Mouse (Mus musculus): Measurements from ENCODE around the gene Ccdc187. TPM values are rescaled to one million over a fixed set of nuclear protein-coding genes. Genes with fewer than 3 reads are reported as not detected.

Ccdc187 gene
- polyA plus RNA-seq (2015; fragmentation: Nextera tagmentation; extraction: Ambion mirVana): 0.04 TPM in 2 replicates

DNA sequence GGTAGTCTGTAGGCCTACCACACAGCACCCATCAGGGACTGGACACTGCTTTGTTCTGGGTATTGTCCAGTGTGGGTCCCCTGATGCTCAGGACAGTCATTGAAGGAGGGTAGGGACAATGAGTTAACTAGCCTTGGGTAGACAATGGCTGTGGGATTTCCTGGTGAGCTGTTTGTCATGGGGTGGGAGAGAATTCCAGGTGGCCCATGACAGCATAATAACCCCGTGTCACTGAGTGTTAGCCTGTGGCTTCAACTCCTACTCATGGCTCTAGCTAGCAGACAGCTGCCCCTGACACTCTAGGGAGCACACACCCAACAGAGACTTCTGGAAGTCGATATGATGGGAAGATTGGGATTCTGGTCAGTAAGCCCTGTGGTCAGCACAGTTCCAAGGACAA lies at the start of gene Ccdc187:
Gene Ccdc187, minus strand, starts transcription at position 101 of the 400 bp plus-strand sequence.
- no peak for DNase-seq (ENCODE audit: low spot score)

DNA sequence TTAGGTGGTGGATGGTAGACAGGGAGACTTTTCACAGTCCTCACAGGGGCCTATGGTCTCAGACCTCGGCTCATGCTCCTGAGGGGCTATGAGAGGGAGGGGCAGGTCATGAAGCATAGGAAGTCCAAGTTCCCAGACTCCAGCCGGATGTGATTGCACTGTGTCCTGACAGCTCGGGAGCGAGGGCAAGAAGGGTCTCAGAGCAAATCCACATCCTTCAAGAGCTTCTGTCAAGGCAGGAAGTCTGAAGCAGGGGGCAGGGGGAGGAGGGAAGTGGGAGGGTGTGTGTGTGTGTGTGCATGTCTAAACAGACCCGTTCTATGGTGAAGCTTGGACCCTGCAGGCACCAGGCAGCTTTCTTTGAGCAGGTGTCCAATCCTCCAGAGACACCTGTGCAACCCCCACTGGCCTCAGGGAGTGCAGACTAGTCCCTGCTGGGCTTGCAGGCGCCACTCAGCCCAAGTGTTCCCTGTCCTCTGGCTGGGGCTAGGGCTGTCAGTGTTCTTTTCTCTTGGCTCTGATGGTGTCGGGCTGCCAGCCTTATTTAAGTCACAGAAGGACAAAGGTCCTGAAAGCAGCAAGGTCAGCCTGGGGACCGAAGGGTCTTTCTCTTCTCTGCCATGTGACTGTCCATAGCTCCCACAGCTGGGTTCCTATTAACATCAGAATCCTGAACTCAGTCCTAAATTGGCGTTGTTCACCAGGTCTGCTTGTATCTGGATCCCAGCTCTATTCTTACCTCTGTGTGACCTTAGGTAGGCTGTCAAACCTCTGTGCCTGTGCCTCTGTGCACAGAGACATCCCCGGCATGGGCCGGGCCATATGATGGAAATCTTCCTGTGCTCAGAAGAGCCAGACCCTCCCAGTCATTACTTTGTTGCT lies 48.5 kb upstream of the Ccdc187 start:
- peak; percentile 45 for DNase-seq (ENCODE audit: low spot score)

DNA sequence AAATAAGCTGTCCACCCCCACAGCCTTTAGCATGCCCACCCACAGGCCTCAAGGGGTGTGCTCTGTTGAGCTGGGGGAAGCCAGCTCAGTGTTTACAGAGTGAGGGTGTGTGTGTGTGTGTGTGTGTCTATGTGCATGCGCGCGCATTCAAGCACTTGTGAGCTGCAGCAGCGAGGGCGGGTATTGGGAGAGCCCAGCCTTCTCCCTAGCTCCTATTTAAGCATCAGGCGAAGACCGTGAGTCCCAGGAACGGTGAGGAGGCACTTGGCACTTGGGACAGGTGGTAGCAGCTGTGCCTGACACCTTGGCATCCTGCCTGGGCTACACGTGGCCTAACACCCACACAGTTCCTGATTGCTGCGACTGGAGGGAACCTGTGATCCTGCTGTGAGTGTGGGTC lies 47.7 kb upstream of the Ccdc187 start:
- no peak for DNase-seq (ENCODE audit: low spot score)

DNA sequence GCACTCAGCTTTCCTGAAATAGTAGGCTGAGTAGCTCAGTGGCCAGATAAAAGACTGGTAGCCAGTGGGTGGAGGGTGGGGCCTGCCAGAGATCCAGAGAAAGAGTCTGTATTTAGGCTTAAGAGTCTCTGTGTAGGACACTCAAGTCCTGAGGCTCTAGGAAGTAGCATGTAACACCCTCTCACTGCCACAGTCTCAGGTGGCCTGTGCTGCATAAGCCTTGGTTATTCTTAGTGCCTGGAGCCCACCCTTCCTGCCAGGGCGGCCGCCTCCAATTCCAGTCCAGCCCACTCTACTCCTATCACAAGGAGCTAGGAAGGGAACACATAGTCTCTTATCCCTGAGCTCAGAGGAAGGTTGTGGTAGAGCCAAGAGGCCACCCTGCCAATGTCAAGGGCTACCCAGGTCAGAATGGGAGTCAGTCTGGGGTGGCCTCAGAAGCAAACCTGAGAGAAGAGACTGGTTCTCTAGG lies 47.2 kb upstream of the Ccdc187 start:
- DNase-seq (ENCODE audit: low spot score): no peak

DNA sequence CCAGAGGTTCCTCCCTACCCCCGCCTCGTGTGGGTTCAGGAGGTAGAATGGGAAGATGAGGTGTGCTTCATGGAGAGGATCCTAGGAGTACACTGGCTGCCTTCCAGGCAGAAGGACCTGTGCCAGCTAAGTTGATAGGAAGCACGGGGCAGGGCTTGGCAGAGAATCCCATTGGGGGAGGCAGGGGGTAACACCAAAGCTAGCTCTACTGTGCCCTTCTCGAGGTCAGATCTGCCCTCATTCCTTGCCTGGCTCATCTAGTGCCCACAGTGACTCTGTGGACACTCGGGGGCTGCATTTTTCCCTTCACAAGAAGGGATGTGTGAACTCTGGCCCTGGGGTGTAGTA lies 44.8 kb upstream of the Ccdc187 start:
- DNase-seq (ENCODE audit: low spot score): no peak

DNA sequence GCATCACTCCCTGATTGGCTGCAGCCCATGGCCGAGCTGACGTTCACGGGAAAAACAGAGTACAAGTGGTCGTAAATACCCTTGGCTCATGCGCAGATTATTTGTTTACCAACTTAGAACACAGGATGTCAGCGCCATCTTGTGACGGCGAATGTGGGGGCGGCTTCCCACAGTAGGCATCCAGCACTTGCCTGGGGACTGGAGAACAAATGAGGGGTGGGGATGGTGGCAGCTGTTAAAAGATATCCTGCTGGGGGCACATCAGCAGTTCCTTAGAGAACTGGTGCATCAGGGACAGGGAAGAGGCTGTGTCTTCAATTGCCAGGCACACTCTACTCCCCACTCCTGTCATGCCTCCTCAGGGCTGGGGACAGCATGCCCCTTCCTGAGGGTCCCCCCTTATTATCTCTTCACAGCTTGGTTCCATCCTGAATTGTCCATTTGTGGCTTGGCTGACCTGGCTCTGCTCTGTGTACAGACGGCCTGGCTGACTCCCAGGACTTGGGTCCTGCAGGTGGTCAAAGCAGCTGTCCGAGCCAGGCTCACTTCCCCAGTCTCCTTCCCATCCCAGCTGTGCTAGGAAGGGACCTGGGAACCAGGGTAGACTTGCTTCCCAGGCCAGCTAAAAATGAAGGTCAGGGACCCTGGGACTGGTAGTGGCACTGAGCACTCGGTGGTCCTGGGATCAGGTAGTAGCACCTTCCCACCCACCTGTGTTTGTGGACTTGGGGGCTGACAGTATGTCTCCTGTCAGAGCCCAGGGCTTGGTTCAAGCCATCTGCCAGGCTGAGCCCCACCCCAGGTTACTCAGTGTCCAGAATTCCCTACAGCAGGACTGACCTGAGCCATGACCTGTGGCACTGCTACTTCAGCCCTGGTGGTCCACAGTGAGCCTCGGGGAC lies 44.2 kb upstream of the Ccdc187 start:
- no peak for DNase-seq (ENCODE audit: low spot score)

DNA sequence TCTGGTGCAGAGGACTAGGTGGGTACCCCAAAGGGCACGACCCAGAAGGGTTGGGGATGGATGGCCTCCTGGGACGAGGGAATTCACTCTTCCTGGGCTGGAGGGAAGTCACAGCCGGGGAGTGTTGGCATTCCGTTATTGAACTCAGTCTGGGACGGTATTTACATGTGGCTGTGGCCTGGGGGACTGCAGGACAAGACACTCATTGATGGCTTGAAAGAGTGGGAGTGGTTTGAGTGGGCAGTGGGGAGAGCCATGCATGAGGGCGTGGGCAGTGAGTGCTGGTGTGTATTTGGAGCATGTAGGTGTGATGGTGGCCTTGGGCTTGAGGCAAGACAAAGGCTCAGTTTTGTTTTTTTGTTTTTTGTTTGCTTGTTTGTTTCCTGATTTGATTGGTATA lies 36.3 kb upstream of the Ccdc187 start:
- no peak for DNase-seq (ENCODE audit: low spot score)

DNA sequence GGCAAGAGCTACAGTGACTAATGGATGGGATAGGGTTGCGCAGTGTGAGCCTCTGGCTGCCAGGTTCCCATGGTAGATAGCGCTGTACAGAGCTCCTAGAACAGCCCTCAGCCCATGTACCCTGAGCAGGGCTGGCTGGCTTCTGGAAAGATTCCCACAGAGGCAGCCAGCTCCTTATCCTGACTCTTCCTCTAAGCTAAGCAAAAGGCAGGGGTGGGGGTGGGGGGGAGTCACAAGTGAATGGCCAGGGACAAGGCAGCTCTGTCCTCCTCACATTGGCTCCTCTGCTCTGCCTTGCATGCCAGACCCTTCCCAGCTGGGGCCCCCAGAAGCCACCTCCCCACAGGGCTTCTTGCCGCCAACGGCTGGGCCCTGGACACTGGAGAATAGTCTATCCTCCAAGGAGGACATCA lies 35.7 kb upstream of the Ccdc187 start:
- no peak for DNase-seq (ENCODE audit: low spot score)

DNA sequence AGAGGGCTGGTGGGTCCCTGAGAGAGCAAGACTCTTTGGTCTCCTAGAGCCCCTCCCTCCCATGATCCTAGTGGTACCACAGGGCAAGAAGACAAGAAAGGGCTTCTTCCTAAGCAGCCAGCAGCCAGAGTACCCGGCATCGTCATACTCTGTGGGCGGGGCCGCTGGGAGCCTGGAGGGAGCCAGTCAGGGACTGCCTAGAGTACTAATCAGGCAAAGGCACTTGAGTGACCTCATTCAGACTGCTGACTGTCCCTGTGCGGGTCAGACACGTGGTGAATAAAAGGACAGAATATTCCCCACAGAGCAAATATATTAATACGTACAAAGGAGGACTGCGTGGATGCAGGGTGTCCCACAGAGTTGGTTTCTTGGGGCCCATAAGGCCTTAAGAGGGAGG lies 35.0 kb upstream of the Ccdc187 start:
- DNase-seq (ENCODE audit: low spot score): no peak

DNA sequence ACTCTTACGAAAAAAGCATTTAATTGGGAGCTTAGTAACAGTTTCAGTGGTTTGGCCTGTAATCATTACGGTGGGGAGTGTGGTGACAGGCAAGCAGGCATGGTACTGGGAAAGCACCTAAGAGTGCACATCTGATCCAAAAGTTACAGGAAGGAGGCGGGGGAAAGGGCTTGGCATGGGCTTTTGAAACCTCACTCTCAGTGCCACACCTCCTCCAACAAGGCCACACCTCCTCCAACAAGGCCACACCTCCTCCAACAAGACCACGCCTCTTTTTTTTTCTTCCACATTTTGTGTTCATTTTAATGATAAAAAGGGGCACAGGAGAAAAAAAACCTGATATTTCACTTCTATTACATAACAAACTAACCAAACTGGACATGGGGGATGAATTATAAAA lies 33.5 kb upstream of the Ccdc187 start:
- DNase-seq (ENCODE audit: low spot score): no peak

DNA sequence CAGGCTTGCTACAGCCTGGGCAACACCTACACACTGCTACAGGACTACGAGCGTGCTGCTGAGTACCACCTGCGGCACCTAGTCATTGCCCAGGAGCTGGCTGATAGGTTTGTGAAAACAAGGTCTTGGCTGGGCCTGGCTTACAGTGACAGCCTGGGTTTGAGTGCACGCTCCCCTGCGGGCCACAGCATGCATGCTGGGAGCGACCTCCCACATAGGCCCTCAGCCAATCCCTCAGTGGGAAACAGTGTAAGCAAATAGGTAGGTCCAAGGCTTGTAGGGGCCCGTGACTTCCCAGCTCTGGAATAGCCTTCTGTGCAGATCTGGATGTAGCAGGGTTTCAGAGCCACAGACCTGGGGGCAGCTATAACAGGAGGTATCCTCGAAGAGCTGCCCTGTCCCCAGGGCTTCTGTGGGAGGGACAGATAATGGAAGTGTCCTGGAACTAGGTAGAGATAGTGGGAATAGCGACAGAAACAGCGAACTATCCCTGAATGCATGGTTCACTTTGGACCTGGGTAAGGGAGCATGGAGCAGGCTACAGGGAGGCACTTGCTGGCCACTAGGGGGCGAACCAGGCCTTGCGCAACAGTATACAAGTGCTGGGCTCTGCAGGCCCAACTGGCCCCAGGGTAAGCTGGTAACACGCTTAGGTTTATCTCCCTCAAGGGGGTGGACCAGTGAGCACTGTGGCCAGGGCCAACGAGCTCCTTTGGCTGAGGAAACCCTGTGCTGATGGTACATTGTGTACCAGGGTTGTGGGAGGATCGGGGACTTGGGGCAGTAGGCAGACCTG lies 31.2 kb upstream of the Ccdc187 start:
- peak; percentile 75 for DNase-seq (ENCODE audit: low spot score)

DNA sequence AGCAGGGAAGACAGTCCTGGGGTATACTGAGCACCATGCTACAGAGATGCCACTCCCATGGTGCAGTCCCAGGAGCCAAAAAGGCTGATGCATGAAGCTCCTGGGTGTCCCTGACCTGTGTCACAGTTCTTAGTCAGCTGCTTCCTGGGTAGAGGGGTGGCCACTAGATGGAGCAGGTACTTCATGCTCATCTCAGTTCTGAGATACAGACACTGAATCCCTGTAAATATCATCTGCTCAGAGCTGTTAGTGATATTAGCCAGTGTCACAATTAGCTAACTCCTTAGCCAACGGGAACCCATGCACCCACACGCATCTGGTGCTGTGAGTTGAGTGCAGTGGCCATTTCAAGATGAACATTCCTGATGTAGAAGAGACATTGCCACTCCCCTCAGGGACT lies 30.6 kb upstream of the Ccdc187 start:
- DNase-seq (ENCODE audit: low spot score): peak; percentile 48

DNA sequence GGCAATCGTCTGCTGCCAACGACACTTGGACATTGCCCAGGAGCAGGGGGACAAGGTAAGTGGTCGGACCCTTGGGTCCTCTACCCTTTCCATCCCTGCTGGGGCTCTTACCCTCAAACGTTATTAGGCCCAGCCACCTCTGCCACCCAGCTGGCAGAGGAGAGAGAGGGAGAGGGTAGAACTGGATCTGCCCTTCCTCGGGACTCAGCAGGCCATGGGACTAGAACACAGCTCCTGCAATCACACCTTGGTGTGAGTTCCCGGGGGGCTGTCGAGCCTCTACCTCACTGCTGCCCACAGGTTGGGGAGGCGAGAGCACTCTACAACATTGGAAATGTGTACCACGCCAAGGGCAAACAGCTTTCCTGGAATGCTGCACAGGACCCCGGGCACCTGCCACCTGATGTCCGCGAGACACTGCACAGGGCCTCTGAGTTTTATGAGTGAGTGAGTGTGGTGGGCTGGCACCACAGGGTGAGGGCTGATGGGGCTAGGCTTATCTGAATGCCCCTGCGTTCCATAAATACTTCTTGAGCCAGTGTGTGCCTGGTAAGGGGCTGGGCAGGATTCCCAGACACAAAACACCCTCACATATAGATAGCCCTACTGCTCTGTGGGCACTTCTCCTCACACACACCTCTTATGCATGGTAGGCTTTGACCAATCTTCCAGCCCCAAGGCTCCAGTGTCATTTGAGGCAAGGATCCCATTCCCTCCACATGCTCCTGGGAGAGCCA lies 29.4 kb upstream of the Ccdc187 start:
- no peak for DNase-seq (ENCODE audit: low spot score)

DNA sequence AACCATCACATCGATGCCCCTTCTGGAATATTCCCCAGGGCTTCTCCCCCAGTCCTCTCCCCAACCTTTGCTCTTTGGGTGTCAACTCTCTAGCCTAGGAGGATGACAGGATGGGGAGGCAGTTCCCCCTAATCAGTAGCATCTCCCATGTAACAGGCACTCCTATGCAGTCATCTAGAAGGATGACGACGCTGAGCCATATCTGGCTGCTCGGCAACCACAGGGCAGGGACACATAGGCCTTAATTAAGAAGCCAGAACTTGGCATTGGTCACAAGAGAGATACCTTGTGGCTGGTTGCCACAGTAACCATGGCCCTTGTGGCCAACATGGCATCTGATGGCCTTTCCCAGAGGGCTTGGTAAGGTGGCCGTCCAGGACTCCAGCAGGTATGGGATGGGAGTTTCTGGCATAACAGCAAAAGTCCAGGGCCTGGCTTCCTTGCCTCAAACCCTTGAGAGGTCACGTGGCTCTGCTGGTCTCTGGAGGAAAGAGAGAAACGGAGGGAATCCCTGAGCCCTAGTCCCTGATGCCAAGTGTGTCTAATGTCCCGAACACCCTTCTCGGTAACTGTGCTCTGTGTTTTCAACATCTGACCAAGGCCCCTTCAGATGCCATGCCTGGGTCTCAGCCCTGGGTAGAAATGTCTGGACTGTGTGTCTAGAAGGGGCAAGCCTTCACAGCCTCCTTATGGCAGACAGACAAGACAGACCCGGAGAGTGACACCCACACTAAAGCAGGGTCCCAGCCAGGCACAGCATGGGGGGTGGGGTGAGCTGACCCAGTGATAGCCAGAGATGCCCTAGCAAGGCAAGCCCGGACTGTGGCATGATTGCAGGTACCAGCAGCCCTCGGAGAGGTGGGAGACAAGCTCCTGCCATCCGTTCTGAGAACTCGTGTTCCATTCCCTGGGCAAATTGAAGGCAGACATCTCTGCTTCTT lies 26.2 kb upstream of the Ccdc187 start:
- DNase-seq (ENCODE audit: low spot score): no peak

DNA sequence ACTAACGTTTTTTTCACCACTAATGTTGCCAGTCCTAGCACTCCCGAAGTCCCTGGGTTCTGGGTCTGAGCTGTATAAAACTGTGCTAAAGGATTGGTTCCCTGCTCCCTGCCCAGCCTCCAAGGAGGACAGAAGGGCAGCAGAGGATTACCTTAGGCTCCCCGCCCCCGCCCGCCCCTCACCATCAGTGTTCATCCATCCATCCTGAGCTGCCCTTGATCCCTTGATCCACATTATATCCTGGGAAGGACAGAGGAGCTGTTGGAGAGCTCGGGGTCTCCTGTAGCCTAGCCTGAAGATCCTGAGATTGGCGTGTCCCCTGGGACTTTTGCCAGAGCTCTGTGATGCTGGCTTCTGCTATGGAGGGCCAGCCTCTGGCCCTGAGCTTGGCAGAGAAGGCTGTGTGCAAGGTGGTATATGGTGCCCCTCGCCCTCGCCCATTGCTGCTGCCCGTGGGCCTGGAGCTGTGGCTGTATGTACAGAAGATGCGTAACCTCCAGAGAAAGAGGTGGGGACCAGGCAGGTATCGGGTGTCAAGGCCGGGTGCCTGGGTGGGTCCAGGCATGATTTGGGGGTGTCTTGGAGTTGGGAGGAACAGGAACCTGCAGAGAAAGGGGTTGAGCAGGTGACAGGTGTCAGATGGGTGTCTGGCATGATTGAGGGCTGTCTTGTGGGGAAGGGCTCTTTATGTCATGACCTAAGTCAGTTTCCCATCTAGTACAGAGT lies 25.3 kb upstream of the Ccdc187 start:
- DNase-seq (ENCODE audit: low spot score): no peak

DNA sequence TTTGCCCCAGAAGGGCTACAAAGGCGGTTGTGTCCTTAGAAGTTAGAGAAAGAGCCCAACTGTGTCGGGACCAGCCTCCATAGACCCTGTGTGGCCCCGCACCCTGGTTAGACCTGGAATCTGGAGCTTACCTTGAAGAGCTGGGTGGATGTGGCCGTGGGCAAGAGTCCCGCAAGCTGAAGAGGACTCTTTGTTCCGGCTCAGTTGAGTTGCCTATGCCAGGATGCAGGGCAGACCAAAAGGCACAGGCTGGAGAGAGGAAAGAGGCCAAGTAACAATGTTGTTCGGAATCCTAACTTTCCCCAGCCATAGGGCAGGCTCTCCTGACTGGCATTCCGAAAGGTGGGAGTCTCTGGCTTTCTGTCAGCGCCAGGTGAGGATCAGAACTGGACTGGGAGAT lies 24.8 kb upstream of the Ccdc187 start:
- DNase-seq (ENCODE audit: low spot score): no peak

DNA sequence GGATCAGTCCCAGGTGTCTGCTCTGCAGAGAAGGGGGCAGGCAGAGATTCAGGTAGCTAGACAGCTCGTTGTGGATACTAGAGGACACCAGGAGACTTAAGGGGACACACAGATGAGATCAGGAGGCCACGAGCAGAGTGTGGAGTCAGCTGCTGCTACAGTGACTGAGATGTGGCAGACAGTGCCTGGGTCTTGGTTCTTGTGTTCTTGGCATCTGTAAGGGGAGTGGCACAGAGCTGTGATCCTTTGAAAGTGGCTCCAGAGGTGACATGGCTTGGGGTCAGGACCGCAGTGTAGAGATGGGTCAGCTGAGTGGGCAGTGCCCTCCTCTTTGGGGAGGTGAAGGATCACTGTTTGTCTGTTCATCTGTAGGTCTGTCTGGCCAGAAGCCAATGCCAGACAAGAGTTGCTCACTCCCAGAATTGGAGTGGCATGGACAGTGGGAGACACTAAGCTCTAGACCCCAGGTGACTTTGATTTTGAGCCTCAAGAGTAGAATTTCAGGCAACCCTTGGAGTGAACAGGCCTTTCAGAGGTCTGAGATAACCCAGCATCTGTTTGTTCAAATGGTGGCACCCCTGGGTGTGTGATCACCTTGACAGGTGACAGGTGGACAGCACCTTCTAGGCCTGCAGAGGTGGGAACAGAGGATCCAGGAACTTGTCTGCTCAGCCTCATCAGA lies 23.8 kb upstream of the Ccdc187 start:
- DNase-seq (ENCODE audit: low spot score): no peak

DNA sequence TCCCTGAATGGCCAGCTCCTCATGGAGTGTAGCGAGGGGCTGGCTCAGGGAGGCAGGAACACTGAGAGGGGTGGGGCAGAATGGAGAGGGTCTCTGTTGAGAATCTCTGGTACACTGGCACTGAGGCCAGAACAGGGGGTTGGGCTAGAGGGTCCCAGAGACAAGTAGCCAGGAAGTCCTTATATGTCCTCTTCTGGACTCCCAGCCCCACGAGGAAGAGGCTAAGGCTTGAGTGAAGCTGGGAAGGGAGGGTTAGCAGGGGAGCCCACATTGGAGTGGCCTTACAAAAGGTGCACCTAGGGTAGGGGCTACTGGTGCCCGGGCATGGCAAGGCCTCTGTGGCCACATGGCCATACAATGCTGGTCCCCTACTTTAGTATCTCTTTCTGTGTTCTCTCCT lies 23.0 kb upstream of the Ccdc187 start:
- DNase-seq (ENCODE audit: low spot score): no peak

Measured in thymus, postnatal 0 days (tissue).